Mouse (Mus musculus): ENCODE results near the gene Klhl12. TPM values are rescaled to one million over a fixed set of nuclear protein-coding genes. Genes with fewer than 3 reads are reported as not detected.

Klhl12 gene
- polyA plus RNA-seq, 1 experiment = 30.3 TPM

DNA sequence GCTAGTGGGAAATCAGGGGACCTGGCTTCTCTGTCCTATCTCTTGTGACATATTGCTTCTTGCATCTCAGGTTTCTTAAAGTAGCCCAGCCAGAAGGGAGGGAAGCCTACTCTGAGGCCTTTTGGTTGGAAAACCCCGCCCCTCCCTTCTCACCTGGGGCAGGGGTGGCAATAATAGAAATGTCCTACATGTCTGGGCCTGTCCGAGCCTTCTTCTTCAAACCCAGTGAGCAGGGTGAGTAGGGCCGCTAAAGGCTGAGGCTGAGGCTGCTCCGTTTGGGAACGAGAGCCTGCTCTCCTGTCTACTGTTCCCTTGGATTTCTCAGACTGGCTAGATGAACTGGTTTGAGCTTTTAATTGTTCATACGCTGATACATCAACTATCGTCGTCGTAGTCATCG, 85.3 kb downstream of the Klhl12 start:
- H3K27ac ChIP-seq (ENCODE audit: control insufficient read depth, insufficient read depth, low read depth, low read length) = no peak overlapping the region
- H3K4me1 ChIP-seq (ENCODE audit: control insufficient read depth, insufficient read depth, low read length) = no peaks in the 10 kb centered on the region
- no peak overlapping the region for H3K4me3 ChIP-seq (ENCODE audit: control insufficient read depth, low read depth, low read length)
- H3K36me3 ChIP-seq (ENCODE audit: control insufficient read depth, insufficient read depth, low read length) = no peaks in the 10 kb centered on the region
- no peaks in the 10 kb centered on the region for H3K27me3 ChIP-seq (ENCODE audit: control insufficient read depth, insufficient read depth, low read length)
- TF ChIP-seq POLR2A (IDR thresholded peaks at IDR 0.05; ENCODE audit: control insufficient read depth, low read depth, low read length) (no peak), CTCF (IDR thresholded peaks at IDR 0.05; ENCODE audit: control insufficient read depth, insufficient read depth, insufficient replicate concordance, low read depth, low read length) (no peak)

Other genes with a start within 250 kb of the Klhl12 start
- gene Adora1, start 220.1 kb upstream of the Klhl12 start, polyA plus RNA-seq (2012; rRNA removed) = 19.4 and 28.0 TPM in 2 replicates
- 0.11 TPM in 1 of 2 replicates, not detected in the other for gene Myog, start 165.5 kb upstream of the Klhl12 start, polyA plus RNA-seq (2012; rRNA removed)
- 5.1 and 5.7 TPM in 2 replicates for gene Ppfia4, start 122.6 kb upstream of the Klhl12 start, polyA plus RNA-seq (2012; rRNA removed)
- gene Tmem183a, start 93.6 kb upstream of the Klhl12 start, polyA plus RNA-seq (2012; rRNA removed) = 116 and 127 TPM in 2 replicates
- 48.3 and 57.0 TPM in 2 replicates for gene 4933406M09Rik, start 69.6 kb upstream of the Klhl12 start, polyA plus RNA-seq (2012; rRNA removed)
- 30.4 and 40.5 TPM in 2 replicates for gene Cyb5r1, start 50.0 kb upstream of the Klhl12 start, polyA plus RNA-seq (2012; rRNA removed)
- gene Adipor1, start 40.2 kb upstream of the Klhl12 start, polyA plus RNA-seq (2012; rRNA removed) = 79.6 and 87.4 TPM in 2 replicates
- 12.6 and 14.4 TPM in 2 replicates for gene Rabif, start 39.1 kb downstream of the Klhl12 start, polyA plus RNA-seq (2012; rRNA removed)
- 87.2 and 108 TPM in 2 replicates for gene Mgat4e, start 94.2 kb downstream of the Klhl12 start, polyA plus RNA-seq (2012; rRNA removed)
- gene Kdm5b, start 104.6 kb downstream of the Klhl12 start, polyA plus RNA-seq (2012; rRNA removed) = 42.2 and 43.6 TPM in 2 replicates
- 0.14 and 0.22 TPM in 2 replicates for gene Syt2, start 191.1 kb downstream of the Klhl12 start, polyA plus RNA-seq (2012; rRNA removed)

All from testis, adult 2 months (tissue).